Mouse (Mus musculus) embryonic facial prominence, embryonic 12.5 days (tissue): ENCODE measurements around the gene Tcf7l2. TPM values are rescaled to one million over a fixed set of nuclear protein-coding genes. Genes with fewer than 3 reads are reported as not detected.

Experiments used
- ATAC-seq: fragments of 200-750 bp; cut with Nextera tagmentation; 2 replicates; pipeline ENCODE4 v1.8.0; 2017; ENCODE audit not compliant: insufficient number of reproducible peaks, insufficient read depth, low FRiP score, low TSS enrichment
- H3K27ac ChIP-seq: fragments of 300-500 bp; sonication (generic); 2 replicates; pipeline ENCODE4 v1.5.1; 2016; ENCODE audit warnings: mild to moderate bottlenecking
- H3K27me3 ChIP-seq: fragments of 300-500 bp; sonication (generic); 2 replicates; pipeline ENCODE4 v1.6.1; 2016; ENCODE audit warnings: mild to moderate bottlenecking, moderate library complexity
- H3K36me3 ChIP-seq: fragments of 300-500 bp; sonication (generic); 2 replicates; pipeline ENCODE4 v1.6.1; 2016; ENCODE audit warnings: mild to moderate bottlenecking
- H3K4me1 ChIP-seq: fragments of 300-500 bp; sonication (generic); 2 replicates; pipeline ENCODE4 v1.6.1; 2016
- H3K4me2 ChIP-seq: fragments of 300-500 bp; sonication (generic); replicated peaks from 2 replicates; pipeline ENCODE4 v1.6.1; 2016; ENCODE audit warnings: mild to moderate bottlenecking, moderate library complexity
- H3K4me3 ChIP-seq: fragments of 300-500 bp; sonication (generic); 2 replicates; pipeline ENCODE4 v1.5.1; 2016; ENCODE audit warnings: mild to moderate bottlenecking
- H3K9ac ChIP-seq: fragments of 300-500 bp; sonication (generic); 2 replicates; pipeline ENCODE4 v1.6.1; 2016; ENCODE audit warnings: mild to moderate bottlenecking, moderate library complexity
- H3K9me3 ChIP-seq: fragments of 300-500 bp; sonication (generic); 2 replicates; pipeline ENCODE4 v1.6.1; 2016; ENCODE audit warnings: mild to moderate bottlenecking, moderate library complexity
- WGBS: fragments of 180-500 bp; shearing (Covaris S2); methylation state at CpG from one replicate; pipeline ENCODE4 v1.1.7; 2016; 5-methylcytosine and 5-hydroxymethylcytosine counted together
- polyA plus RNA-seq: library from polyadenylated mRNA; unstranded; fragments of >200 nt; fragmentation: Nextera tagmentation; extraction: Ambion mirVana; gene quantifications from 2 replicates; pipeline ENCODE4 v1.2.1, GENCODE M21; 2016

Tcf7l2 gene
- polyA plus RNA-seq, 1 experiment from 2014 or later, result 148 TPM

- no peaks in the 10 kb centered on the region for H3K9me3 ChIP-seq
- 84% methylated on average over 9 of the region's 9 CpGs for WGBS
- no peaks in the 10 kb centered on the region for H3K27me3 ChIP-seq
- no peak overlapping the region for H3K9ac ChIP-seq
- no peak overlapping the region for H3K27ac ChIP-seq
- peaks cover 36% of the 10 kb centered on the region for H3K4me1 ChIP-seq
- no peak overlapping the region for H3K4me3 ChIP-seq
- peaks cover 44% of the 10 kb centered on the region for H3K36me3 ChIP-seq
- no peak overlapping the region for H3K4me2 ChIP-seq
- ATAC-seq, result no peak
These were observed 17.4 kb downstream of the Tcf7l2 start for GRCm38 (mm10) chr19:55759006-55759405.

GRCm38 (mm10) chr19:55761086-55761485 lies 19.5 kb downstream of the Tcf7l2 start:
- 71% methylated on average over 5 of the region's 5 CpGs for WGBS
- Histone ChIP-seq H3K9ac (no peak overlapping the region), H3K27me3 (no peaks in the 10 kb centered on the region), H3K4me3 (no peak overlapping the region), H3K27ac (no peak overlapping the region), H3K4me1 (peaks cover 37% of the 10 kb centered on the region), H3K36me3 (peaks cover 29% of the 10 kb centered on the region), H3K9me3 (no peaks in the 10 kb centered on the region), H3K4me2 (no peak overlapping the region)
- ATAC-seq, result no peak

GRCm38 (mm10) chr19:55762187-55762586 lies 20.6 kb downstream of the Tcf7l2 start:
- H3K36me3 ChIP-seq, result peaks cover 19% of the 10 kb centered on the region
- 95% methylated on average over 3 of the region's 3 CpGs for WGBS

GRCm38 (mm10) chr19:55765814-55766213 lies 24.2 kb downstream of the Tcf7l2 start:
- ATAC-seq, result no peak
- H3K9me3 ChIP-seq, result no peaks in the 10 kb centered on the region
- H3K27me3 ChIP-seq, result no peaks in the 10 kb centered on the region
- WGBS, result 80% methylated on average over 11 of the region's 11 CpGs
- H3K4me2 ChIP-seq, result no peak overlapping the region
- H3K27ac ChIP-seq, result no peak overlapping the region
- H3K4me3 ChIP-seq, result no peak overlapping the region
- peaks cover 52% of the 10 kb centered on the region for H3K4me1 ChIP-seq
- H3K36me3 ChIP-seq, result peaks cover 11% of the 10 kb centered on the region
- H3K9ac ChIP-seq, result no peak overlapping the region

More at GRCm38 (mm10) chr19:55762187-55762586, 20.6 kb downstream of the Tcf7l2 start:
- Histone ChIP-seq H3K27ac (no peak overlapping the region), H3K27me3 (no peaks in the 10 kb centered on the region), H3K4me1 (peaks cover 33% of the 10 kb centered on the region), H3K4me3 (no peak overlapping the region), H3K9me3 (no peaks in the 10 kb centered on the region), H3K4me2 (no peak overlapping the region), H3K9ac (no peak overlapping the region)
- ATAC-seq, result no peak

- Histone ChIP-seq H3K36me3 (peaks cover 6% of the 10 kb centered on the region), H3K27ac (0 out of 2 replicates have a peak overlapping the region, but pooled peaks have one; percentile 17), H3K9ac (no peak overlapping the region), H3K4me3 (no peak overlapping the region), H3K4me1 (peaks cover 63% of the 10 kb centered on the region), H3K4me2 (no peak overlapping the region), H3K27me3 (no peaks in the 10 kb centered on the region), H3K9me3 (no peaks in the 10 kb centered on the region)
- no peak for ATAC-seq
- 75% methylated on average over 6 of the region's 6 CpGs for WGBS
These were observed 25.5 kb downstream of the Tcf7l2 start for GRCm38 (mm10) chr19:55767104-55767503.

DNA sequence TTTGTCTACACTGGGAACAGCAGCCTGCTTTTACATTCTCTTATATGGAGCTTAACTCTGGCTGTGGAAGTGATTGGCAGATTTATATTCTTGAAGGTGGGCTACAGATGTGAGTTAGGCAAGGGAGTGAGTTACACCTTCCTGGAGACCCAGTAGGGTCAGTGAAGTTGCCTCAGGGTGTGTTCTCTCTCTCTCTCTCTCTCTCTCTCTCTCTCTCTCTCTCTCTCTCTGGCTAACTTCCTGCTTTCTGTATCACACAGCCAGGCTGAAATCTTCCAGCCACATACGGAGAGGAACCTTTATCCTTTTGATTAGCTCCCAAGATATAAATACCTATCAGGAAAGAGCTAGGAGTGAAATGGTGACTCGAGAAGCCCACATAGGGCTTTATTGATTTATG lies 26.0 kb downstream of the Tcf7l2 start:
- Histone ChIP-seq H3K27me3 (no peaks in the 10 kb centered on the region), H3K4me3 (no peak overlapping the region), H3K36me3 (peaks cover 2% of the 10 kb centered on the region), H3K4me2 (no peak overlapping the region), H3K9ac (no peak overlapping the region), H3K27ac (no peak overlapping the region; the same call in 1 of the 2 replicates), H3K4me1 (peaks cover 66% of the 10 kb centered on the region), H3K9me3 (no peaks in the 10 kb centered on the region)
- 13% methylated on average over 2 of the region's 2 CpGs for WGBS
- ATAC-seq, result no peak

DNA sequence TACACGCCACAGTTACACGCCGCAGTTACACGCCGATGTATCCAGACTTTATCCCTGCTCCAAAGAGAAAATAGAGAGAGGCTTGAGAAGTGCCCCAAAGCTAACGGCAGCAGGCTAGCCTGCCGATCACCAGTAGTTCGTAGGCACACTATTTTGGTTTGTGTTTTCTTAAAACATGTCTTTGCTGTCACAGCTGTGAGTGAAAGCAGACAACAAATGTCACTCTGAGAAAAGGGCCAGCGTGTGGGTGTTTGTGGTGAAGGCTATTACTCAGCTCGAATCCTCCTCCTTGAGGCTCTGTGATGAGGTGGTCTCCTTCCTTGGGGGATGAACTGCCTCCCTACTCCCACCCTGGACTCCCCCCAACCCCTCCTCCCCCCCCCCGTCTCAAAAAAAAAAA lies 26.6 kb downstream of the Tcf7l2 start:
- no peak for ATAC-seq

GRCm38 (mm10) chr19:55768889-55769288 lies 27.3 kb downstream of the Tcf7l2 start:
- peaks cover 69% of the 10 kb centered on the region for H3K4me1 ChIP-seq
- 43% methylated on average over 11 of the region's 11 CpGs for WGBS
- no peaks in the 10 kb centered on the region for H3K9me3 ChIP-seq
- H3K27ac ChIP-seq, result no peak overlapping the region
- no peaks in the 10 kb centered on the region for H3K27me3 ChIP-seq
- H3K4me3 ChIP-seq, result no peak overlapping the region
- 0 out of 2 replicates have a peak, but pooled peaks have one; percentile 31 for ATAC-seq
- H3K4me2 ChIP-seq, result no peak overlapping the region
- H3K36me3 ChIP-seq, result no peaks in the 10 kb centered on the region
- H3K9ac ChIP-seq, result no peak overlapping the region

More for the DNA sequence above, 26.6 kb downstream of the Tcf7l2 start:
- Histone ChIP-seq H3K27ac (0 out of 2 replicates have a peak overlapping the region, but pooled peaks have one; percentile 26), H3K36me3 (no peaks in the 10 kb centered on the region), H3K4me2 (peak overlapping the region; percentile 24), H3K4me1 (peaks cover 69% of the 10 kb centered on the region), H3K27me3 (no peaks in the 10 kb centered on the region), H3K9me3 (no peaks in the 10 kb centered on the region), H3K9ac (no peak overlapping the region), H3K4me3 (no peak overlapping the region)
- WGBS, result 22% methylated on average over 11 of the region's 11 CpGs

GRCm38 (mm10) chr19:55774334-55774733 lies 32.7 kb downstream of the Tcf7l2 start:
- 67% methylated on average over 4 of the region's 4 CpGs for WGBS
- H3K9ac ChIP-seq, result no peak overlapping the region
- H3K4me3 ChIP-seq, result no peak overlapping the region
- ATAC-seq, result no peak
- 0 out of 2 replicates have a peak, but pooled peaks cover 3% of the 10 kb centered on the region for H3K36me3 ChIP-seq
- peaks cover 51% of the 10 kb centered on the region for H3K4me1 ChIP-seq
- H3K27me3 ChIP-seq, result no peaks in the 10 kb centered on the region
- no peak overlapping the region for H3K4me2 ChIP-seq
- no peaks in the 10 kb centered on the region for H3K9me3 ChIP-seq
- no peak overlapping the region for H3K27ac ChIP-seq

GRCm38 (mm10) chr19:55774824-55775223 lies 33.2 kb downstream of the Tcf7l2 start:
- Histone ChIP-seq H3K27me3 (no peaks in the 10 kb centered on the region), H3K4me1 (peaks cover 55% of the 10 kb centered on the region), H3K9me3 (no peaks in the 10 kb centered on the region), H3K36me3 (0 out of 2 replicates have a peak, but pooled peaks cover 3% of the 10 kb centered on the region), H3K4me3 (no peak overlapping the region), H3K9ac (no peak overlapping the region), H3K4me2 (no peak overlapping the region), H3K27ac (no peak overlapping the region)
- ATAC-seq, result no peak
- 73% methylated on average over 7 of the region's 7 CpGs for WGBS

- WGBS, result 53% methylated on average over 10 of the region's 10 CpGs
- Histone ChIP-seq H3K9ac (no peak overlapping the region), H3K4me3 (no peak overlapping the region), H3K4me2 (no peak overlapping the region), H3K4me1 (peaks cover 36% of the 10 kb centered on the region), H3K36me3 (peaks cover 19% of the 10 kb centered on the region; the same call in 1 of the 2 replicates), H3K27me3 (no peaks in the 10 kb centered on the region), H3K27ac (no peak overlapping the region), H3K9me3 (no peaks in the 10 kb centered on the region)
- ATAC-seq, result no peak
These were observed 38.3 kb downstream of the Tcf7l2 start for GRCm38 (mm10) chr19:55779871-55780270.

GRCm38 (mm10) chr19:55781087-55781486 lies 39.5 kb downstream of the Tcf7l2 start:
- H3K9me3 ChIP-seq, result no peaks in the 10 kb centered on the region
- no peak overlapping the region for H3K27ac ChIP-seq
- no peak overlapping the region for H3K4me3 ChIP-seq
- H3K4me2 ChIP-seq, result no peak overlapping the region
- H3K27me3 ChIP-seq, result no peaks in the 10 kb centered on the region
- no peak overlapping the region for H3K9ac ChIP-seq
- WGBS, result 87% methylated on average over 10 of the region's 10 CpGs
- peaks cover 36% of the 10 kb centered on the region for H3K4me1 ChIP-seq
- no peak for ATAC-seq
- H3K36me3 ChIP-seq, result peaks cover 19% of the 10 kb centered on the region; the same call in 1 of the 2 replicates
